ENCODE assay signal across 23 mouse cellular contexts in genomic region chr11:80529149-80529548, GRCm38 (mm10). TPM values are rescaled to one million over a fixed set of nuclear protein-coding genes. Genes with fewer than 3 reads are reported as not detected.
DNase-seq lines count a peak whose midpoint lies in the region; ATAC-seq and TF ChIP-seq lines count a peak whose summit lies in the region.
"Had no signal": no experiment of that assay in that cellular context is flagged by ENCODE, and none has a peak within 500 bp of the region (broad histone marks: within the 10 kb centered on the region; RNA-seq: fewer than 3 reads in every experiment).

No protein-coding gene starts in this region.

- peaks cover 74% of the 10 kb centered on the region for H3K4me1 ChIP-seq in megakaryocyte, embryonic 14.5 days

- ATAC-seq in cerebellum, adult (ENCODE audit: insufficient number of reproducible peaks, low FRiP score, low TSS enrichment): no peak
- no peak for ATAC-seq in megakaryocyte, adult 5-6 weeks (ENCODE audit: poor library complexity, severe bottlenecking)
- ATAC-seq in Patski: peak; percentile 34
- ATAC-seq: activated CD4-positive, CD25-positive, alpha-beta regulatory T cell, adult 4 months; CD4-positive, CD25-positive, alpha-beta regulatory T cell, adult 4 months had no signal

- no peaks in the 10 kb centered on the region for H3K27me3 ChIP-seq in megakaryocyte, embryonic 14.5 days (replicated peaks)
- no peaks in the 10 kb centered on the region for H3K27me3 ChIP-seq in Patski
- H3K27me3 ChIP-seq: CH12.LX had no signal

- no peaks in the 10 kb centered on the region for H3K9me3 ChIP-seq in megakaryocyte, embryonic 14.5 days
- H3K9me3 ChIP-seq: G1E had no signal

- in situ Hi-C loops in Patski (cut with MboI; ENCODE audit: low pct_unique_long_range_greater_than_20kb): loop anchor here (5.0 kb wide), 1 partner anchor 52 kb away; the partner anchor contains the start of gene Cdk5r1

- CTCF ChIA-PET in Patski (lab: Charles Lee): interaction anchor here (1.0 kb wide), 1 partner anchor 32 kb away, joined by 3 read pairs; no protein-coding TSS in a partner anchor

- H3K4me3 ChIP-seq in megakaryocyte, embryonic 14.5 days (replicated peaks): peak overlapping the region; percentile 78

- TF ChIP-seq CTCF in Patski (IDR thresholded peaks at IDR 0.05): no peak

- peak; percentile 59 to 71 for DNase-seq in cerebellum, postnatal 10 days
- DNase-seq in cerebellum, postnatal 4 days (ENCODE audit: low spot score in 2 of 2): no peak
- DNase-seq in cerebellum, postnatal 14 days: peak; percentile 51 to 55
- DNase-seq in Patski (ENCODE audit: low read depth, low spot score): peak; percentile 53
- no peak for DNase-seq in urinary bladder, postnatal 36 days (ENCODE audit: low spot score in 2 of 2)
- DNase-seq: adrenal gland, adult 2 months; adrenal gland, adult 8-10 months; adrenal gland, postnatal 10 days; adrenal gland, postnatal 14 days; adrenal gland, postnatal 25 days; adrenal gland, postnatal 36 days; B cell, adult 2 months; cerebellum, adult 11 months; cerebellum, adult 11-12 months; cerebellum, adult 18-20 months; cerebellum, adult 2 months had no signal

- POLR2A ChIA-PET in Patski (lab: Charles Lee): interaction anchor here (0.7 to 1.0 kb wide), 2 partner anchors 10 to 31 kb away, joined by 3 read pairs; no protein-coding TSS in a partner anchor

- H3K36me3 ChIP-seq in megakaryocyte, embryonic 14.5 days (replicated peaks; ENCODE audit: low read length): no peaks in the 10 kb centered on the region
- H3K36me3 ChIP-seq: G1E had no signal

RNA-seq across cellular contexts. Expression of gene Cdk5r1, which starts 52.3 kb away (rescaled TPM):
- 0.84 and 2.5 TPM in 2 replicates for polyA plus RNA-seq in megakaryocyte, embryonic 14.5 days (2012; ENCODE audit: insufficient read depth, low replicate concordance)
- 2.0 and 3.2 TPM in 2 replicates for total RNA-seq in megakaryocyte, adult 5-6 weeks (2015)
- total RNA-seq in megakaryocyte, adult 5-6 weeks (2017): 3.3 and 4.5 TPM in 2 replicates
- polyA plus RNA-seq in Patski (2021): 1.5 TPM

Comparison
In these comparisons a context has a peak if more than half of its experiments do, and no peak if none do; other contexts are left out.
1. DNase-seq: peak in cerebellum, postnatal 10 days (2 of 2), cerebellum, postnatal 14 days (2 of 2) and Patski (single experiment); none in cerebellum, postnatal 4 days (0 of 2) and urinary bladder, postnatal 36 days (0 of 2).